Mouse (Mus musculus): Measurements from ENCODE around the gene Idh3g.
"Not testable (repeated sequence)": the region's sequence is repeated elsewhere in the genome, so short reads cannot be mapped to it uniquely, and the experiment has no call there.

The Idh3g gene

DNA sequence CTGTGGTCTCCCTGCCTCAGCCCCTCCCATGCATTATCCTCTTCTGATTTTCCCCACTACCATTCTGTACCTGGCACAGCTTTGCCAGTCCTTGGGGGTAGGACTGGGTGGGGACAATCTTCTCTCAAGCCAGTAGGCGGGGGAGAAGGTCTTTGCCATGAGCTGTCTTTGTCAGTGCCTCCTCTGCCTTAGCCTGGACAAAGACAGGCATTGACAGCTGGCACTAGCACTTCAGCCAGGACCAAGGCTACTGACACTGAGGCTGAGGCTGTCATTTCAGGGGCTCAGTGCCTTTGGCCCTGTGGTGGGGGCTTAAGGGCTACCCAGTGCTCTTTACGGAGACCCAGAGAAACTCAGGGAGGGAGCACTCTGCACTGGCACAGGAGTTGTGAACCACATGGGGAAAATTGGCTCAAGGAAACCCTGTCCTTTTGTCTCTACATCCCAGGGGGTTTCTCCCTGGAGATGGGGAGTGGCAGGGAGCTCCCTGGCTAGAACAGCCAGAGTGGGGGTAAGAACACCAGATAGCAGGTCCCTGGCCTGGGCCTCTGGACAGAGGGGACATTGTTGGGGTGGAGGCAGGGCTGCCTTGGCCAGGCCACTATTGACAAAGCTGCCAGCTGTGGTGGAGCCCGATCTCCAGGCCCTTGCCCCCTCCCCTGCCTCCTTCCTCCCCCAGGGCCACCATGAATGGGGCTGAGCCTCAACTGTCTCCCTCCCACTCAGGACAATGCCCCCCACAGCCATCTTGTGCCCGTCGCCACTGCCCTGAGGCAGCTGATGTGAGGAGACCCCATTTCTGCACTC lies 30.2 kb downstream of the Idh3g start, which contains the start of gene Plxnb3:
Gene Plxnb3, plus strand, starts transcription at position 757 of the 807 bp plus-strand sequence.
- DNase-seq (ENCODE audit: low spot score in 2 of 2), result no peak

DNA sequence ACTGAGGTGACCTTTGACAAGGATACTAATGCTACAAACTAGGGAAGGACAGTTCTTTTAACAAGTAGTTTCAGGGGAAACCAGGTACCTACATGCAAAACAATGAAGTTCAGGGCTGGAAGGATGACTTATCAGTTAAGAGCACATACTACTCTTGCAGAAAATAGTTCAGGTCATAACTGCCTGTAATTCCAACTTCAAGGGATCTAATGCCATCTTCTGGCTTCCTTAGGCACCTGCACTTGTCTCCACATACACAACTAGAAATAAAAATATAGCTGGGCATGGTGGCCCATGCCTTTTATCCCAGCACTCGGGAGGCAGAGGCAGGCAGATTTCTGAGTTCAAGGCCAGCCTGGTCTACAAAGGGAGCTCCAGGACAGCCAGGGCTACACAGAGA lies 37.7 kb downstream of the Idh3g start:
- no peak for DNase-seq (ENCODE audit: low spot score in 2 of 2)

DNA sequence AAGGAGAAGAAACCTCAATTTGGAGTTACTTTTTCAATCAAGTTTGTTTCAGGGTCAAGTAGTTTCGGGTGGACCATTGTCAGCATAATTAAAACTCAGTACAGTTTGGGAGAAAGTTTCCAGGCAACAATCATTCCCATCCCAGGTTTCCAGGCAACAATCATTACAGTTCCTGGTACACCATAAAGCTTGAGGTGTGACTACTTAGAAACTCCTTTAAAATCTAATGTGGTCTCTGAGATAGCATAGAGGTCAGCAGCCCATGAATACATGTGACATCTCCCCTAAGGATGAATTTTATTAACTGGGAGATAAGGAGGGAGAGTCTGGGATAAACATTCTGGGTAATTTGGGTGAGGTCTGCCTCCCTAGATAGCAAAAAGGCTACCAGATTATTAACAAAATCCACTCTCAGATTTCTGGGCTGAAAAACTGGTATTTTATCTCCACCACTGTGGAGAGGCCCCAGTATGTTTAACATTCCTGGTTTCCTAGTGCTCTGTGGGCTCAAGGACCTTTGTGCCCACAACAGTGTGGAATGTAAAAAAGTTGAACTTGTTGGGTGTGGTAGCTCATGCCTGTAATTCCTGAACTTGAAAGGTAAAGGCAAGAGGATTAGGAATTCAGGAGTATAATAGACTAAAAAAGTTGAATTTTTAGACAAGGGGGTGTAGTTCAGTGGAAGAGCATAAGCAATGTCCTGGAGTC lies 41.8 kb downstream of the Idh3g start:
- no peak for DNase-seq (ENCODE audit: low spot score in 2 of 2)

DNA sequence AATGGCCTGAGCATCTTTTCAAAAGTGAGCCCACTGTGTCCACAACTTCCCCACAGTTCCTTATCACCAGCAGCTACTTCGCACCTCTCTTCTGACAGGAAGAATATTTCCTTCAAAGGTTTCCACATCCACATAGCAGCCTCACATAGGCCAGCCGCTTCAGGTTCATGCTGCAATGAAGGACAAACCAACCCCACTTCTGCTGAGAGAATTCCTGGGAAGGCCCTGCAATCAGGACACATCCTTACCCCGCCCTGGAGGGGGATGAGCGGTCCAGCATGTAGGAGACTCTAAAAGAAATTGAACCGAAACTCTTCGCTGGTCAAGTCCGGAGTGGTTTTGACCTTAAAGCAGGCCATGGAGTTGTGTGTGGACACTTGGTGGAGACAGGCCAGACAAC lies 46.9 kb downstream of the Idh3g start:
- not testable (repeated sequence) for DNase-seq (ENCODE audit: low spot score in 2 of 2)

DNA sequence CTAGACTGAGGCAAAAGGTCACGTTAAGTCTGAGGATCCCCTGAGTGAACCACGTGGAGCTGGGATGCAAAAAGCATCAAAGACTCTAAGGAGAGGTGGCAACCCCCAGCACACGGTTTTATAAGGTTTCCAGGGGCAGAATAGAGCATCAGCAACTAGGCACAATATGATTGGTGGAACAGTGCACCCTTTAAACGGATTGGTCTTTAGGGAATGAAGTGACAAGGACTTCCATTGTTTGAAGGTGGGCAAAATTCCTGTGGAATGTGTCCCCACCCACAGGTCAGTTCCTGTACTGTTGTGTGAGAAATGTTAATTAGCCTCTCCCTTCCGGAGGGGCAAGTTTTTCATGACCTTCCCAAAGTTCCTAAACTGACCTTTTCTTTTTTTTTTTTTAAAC lies 47.5 kb downstream of the Idh3g start:
- DNase-seq (ENCODE audit: low spot score in 2 of 2), result no peak

DNA sequence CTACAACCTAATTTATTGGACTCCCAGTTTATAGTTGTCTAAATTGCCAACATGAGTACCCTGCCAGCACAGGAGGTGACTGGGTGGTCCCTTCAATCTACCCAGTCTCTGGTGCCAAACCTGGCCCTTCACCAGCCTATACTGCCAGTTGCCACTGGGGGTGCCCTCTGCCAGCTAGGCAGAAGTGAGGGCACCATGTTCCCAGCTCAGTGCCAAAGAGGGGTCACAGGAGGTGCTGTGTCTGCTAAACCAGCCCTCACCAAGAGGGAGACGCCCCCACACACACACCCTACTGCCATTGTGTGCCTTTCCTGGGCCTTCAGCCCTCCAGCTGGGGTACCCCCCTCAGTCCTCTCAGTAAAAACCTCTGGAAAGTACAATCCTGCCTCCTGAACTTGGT lies 48.5 kb downstream of the Idh3g start:
- no peak for DNase-seq (ENCODE audit: low spot score in 2 of 2)

DNA sequence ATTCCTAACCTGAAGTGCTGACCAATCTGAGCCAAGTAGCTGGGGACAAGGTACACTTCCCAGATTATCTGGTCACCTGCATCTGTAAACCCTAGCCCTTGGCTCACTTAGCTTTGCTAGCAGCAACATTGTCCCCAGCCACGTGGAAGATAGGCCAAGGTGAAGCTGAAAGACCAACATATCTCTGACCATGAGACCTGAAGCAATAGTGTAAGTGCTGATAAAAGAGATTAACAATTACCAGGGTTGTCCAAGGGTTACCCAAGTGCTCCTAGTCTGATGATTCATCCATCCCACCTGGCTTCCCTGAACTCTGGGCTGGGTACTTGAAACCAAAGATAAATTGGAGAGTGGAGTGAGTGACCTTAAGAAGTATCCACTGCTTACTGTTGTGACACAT lies 55.8 kb downstream of the Idh3g start:
- no peak for DNase-seq (ENCODE audit: low spot score in 2 of 2)

Measured in right cerebral cortex, postnatal 36 days (tissue).